Mouse (Mus musculus) liver (tissue): Measurements from ENCODE around the gene Csnk1g1.

Experiments used
- DNase-seq: peaks from one replicate; pipeline ENCODE4 v3.0.0-alpha.2; 2020; ENCODE audit warnings: mixed read lengths

The Csnk1g1 gene

DNA sequence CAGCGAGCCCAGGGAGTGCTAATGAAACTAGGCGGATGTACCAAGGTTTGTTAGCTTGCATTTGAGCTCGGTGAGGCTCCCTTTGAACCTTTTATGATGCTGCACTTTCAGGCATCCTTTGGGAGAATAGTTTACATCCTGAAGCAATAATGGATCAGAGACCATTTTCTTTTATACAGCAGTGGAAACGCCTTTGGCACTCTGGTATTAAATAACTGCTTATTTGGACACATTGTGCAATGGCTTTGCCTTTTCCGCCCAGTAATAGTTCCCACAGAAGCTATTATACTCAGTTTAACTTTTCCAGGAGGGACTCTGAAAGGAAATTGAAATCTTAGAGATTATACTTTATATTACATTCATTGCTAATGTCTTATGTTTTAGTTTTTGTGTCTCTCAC lies 90.2 kb downstream of the Csnk1g1 start:
- DNase-seq, result no peak

DNA sequence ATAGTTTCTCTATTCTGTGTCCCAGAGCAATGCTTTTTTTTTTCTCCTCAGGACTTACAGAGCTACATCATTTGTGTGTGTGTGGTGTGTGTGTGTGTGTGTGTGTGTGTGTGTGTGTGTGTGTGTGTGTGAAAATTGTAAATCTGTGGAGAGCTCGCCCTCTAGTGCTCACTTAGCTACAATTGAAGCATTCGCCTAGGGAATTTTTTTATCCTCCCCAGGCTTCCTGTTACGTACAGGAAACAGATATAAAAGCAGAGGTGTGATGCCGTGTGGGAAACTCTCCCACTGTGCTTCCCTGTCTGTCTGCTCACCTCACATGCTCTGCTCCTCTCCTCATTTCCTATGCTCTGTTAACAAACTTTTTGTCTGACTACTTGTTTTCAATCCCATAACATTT lies 95.7 kb downstream of the Csnk1g1 start:
- DNase-seq, result peak; percentile 5

DNA sequence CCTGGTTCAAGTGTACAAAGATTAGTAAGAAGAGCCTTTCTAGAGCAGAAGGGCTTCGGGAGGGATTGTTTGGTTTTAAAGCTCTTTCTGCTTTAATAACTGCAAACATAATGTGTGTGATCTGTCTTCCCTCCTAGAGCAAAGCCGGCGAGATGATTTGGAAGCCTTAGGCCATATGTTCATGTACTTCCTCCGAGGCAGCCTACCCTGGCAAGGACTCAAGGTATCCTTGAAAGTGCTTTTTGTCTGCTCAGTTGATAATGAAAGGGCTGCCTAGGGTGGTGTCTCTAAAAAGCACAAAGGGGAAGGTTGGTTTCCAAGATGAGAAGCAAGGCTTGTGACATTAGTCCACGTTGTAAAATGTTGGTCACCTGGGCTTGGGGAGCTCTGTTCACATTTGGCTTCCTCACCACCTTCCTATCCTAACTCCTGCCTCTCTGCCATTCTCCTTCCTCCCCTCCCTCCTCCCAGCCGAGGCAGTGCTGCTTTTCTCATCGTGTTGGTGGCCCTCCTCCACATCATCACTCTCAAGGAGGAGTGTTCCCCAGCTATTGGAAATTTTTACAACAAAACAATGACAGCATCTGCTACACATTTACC lies 99.0 kb downstream of the Csnk1g1 start:
- no peak for DNase-seq

DNA sequence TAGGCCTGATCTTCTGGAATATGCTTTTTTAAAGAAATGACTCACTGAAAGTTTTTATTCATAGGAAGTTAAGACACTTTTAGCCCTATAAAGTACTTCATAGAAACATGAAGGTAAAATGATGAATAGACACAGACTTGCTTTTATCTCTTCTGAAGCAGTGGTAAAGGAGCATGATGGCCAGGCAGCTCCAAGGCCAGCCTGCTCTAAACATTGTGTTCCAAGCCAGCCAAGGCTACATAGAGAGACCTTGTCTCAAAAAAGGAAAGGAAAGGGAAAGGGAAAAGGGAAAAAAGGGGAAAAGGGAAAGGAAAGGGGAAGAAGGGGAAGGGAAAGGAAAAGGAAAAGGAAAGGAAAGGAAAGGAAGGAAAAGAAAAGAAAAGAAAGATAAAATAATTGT lies 111.9 kb downstream of the Csnk1g1 start:
- no peak for DNase-seq

DNA sequence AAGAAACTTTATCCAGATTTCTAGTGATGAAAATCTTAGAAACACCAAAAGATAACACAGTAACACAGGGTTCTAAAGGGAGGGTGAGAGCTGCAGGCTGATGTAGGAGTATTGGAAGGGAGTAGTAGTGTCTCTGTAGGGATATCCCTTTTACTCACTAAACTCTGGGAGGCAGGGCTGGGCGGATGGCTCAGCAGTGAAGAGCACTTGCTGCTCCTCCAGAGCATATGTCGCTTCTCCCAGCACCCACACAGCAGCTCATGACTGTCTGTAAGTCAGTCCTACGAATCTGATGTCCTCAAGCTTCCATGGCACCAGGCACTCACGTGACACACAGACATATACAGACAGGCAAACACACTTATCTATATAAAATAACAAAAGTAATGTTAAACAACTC lies 129.4 kb downstream of the Csnk1g1 start:
- no peak for DNase-seq

DNA sequence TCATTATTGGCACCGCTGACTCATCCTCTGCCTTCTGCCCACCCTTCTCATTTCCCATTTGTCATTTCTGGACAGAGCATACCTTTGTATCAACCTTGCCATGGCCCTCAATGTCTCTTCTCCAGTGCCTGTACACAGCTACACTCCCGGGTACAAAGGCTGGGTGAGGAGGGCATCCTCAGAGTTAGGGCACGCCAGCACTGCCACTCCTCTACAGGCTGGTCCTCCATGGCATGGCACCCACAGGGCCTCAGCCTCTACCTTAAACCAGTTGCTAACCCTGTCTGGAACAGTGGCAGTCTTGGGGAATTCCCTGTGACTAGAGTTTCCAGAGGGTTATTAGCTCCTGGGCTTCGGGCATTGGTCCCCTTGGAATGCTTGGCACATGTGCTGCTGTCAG lies 129.9 kb downstream of the Csnk1g1 start:
- DNase-seq, result no peak

DNA sequence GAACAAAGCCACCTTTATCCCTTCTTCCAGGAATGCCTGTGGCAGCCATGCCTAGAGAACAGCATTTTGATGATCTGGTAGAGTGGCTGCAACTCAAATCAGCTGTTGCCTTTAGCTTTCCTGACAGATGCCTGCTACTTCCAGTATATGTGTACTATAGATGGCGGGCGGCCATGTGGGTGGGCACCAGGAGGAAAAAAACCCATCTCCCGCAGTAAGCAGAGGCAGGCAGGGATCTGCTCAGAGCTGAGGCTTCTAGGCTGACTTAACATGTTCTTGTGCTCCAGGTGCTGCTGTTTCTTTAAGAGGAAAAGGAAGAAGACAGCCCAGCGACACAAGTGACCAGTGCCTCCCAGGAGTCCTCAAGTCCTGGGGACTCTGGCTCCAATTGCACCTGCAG lies 130.6 kb downstream of the Csnk1g1 start:
- no peak for DNase-seq

DNA sequence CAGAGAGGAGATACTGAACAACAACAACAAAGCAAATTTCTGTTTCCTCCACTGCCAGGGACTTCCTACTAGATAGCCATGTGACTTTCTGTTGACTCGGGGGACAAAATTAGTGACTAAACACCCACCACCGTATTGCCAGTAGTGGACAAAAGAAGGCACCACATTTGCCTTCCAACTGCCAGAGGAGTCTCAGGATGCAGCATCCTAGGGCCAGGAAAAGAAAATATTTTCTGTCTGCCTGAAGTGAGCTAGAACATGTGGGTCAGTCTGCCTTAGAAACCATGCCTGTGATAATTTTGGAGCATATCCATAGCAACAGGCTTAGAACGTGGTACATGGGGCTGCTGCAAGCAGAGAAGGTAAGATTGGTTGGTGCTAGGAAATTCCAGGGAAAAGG lies 132.1 kb downstream of the Csnk1g1 start:
- no peak for DNase-seq

DNA sequence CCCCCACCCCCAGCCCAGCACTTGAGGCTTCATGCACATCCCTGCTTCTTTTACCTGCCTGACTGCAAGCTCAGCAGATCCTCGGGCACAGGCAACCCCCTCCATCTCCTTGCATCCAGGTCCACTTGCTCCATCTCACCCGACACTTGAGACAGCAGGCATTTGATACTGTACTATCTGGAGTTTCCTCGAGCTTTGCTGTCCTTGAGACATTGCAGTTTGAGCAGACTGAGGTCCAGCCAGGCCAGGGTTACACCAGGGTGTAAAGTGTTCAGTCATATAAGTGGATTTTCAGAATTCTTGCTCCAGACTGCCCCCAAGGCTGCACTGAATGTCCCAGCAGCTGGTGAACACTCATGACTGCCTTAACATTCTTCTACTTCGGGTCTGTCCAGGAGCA lies 133.6 kb downstream of the Csnk1g1 start:
- no peak for DNase-seq

DNA sequence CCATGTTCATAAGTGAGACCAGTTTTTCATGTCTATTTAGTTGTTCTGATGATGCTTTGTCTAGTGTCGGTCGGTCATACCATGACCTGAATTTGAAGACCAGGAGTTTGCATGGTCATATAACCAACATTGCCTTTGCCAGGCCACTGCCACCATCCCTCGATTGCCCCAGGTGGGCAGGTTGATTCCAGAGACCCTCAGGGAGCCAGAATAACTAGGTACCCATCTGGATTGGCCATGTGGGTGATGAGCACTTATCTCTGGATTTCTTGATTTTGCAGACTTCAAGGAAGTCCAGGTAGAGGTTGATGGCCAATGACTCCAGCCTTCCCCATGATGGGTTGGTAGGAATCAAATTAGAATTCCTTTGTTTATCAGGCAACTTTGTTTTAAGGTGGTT lies 134.5 kb downstream of the Csnk1g1 start:
- no peak for DNase-seq

DNA sequence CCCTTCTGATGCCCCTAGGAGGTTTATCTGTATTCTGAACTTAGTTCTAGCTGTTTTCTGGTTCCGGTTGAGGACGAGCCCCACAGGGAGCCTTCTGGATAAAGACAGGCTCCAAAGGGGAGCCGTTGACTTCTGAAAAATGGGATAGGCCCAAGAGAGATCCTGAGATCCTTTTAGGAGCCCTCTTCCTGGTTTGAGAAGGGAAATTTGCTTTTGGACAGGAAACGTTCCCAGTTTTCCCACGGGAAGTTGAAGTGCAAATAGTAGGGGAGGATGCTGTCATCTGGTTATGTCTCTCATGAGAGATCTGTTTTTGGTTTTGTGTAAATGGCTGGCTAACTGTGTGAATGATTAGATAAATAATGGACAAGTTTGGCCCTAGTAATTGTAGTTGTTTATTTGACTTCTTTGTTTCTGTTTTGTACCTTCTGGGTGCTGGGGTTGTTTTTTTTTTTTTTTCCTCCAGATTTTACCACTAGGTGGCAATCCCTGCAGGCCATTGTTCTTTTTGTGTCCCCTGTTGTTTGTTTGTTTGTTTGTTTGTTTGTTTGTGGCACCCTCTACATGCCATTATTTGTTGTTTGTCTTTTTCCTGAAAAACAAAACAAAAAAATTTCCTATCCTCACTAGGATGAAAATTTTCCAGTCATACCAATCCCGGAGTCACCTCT lies 141.3 kb downstream of the Csnk1g1 start:
- DNase-seq, result no peak

DNA sequence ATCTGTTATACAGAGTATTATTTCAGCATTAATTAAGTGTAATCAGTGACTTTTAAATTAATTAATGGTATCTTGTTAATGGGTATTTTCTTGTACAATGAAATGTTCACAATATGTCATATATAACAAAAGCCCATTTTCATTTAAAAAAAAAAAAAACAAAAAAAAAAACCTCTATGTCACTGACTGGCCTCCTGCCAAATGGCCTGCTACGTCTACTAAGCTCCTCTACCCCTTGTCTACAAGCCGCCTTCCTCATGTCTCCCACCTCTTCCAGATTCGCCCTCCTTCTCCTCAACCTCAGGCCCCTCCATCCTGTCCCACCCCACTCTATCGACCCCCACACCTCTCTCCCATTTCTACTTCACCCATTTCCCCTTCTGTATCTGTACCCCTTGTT lies 142.8 kb downstream of the Csnk1g1 start:
- DNase-seq, result no peak

DNA sequence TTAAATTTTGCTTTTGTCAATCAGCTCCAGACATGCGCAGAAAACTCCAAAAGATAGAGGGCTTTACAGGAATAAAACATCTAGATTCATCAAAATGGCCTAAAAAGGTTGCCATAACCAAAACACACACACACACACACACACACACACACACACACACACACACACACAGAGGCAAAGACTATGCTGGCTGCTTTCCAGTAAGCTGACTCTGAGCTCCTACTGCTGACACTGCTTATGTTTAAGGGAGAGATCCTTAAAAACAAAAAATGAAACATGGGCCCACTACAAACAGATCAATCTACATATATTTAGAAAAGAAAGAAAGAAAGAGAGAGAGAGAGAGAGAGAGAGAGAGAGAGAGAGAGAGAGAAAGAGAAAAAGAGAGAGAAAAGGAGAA lies 144.0 kb downstream of the Csnk1g1 start:
- DNase-seq, result no peak

DNA sequence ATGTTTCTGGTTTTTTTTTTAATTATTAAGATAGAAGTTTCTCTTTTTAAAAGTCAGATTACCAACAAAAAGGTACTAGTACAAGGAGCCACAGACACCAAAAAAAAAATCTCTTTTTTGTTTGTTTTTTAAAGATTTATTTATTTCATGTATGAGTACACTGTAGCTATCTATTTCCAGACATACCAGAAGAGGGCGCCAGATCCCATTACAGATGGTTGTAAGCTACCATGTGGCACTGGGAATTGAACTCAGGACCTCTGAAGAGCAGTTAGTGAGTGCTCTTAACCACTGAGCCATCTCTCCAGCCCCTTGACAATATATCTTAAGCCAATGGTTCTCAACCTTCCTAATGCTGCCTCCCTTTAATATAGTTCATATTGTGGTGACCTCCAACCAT lies 144.9 kb downstream of the Csnk1g1 start:
- no peak for DNase-seq

DNA sequence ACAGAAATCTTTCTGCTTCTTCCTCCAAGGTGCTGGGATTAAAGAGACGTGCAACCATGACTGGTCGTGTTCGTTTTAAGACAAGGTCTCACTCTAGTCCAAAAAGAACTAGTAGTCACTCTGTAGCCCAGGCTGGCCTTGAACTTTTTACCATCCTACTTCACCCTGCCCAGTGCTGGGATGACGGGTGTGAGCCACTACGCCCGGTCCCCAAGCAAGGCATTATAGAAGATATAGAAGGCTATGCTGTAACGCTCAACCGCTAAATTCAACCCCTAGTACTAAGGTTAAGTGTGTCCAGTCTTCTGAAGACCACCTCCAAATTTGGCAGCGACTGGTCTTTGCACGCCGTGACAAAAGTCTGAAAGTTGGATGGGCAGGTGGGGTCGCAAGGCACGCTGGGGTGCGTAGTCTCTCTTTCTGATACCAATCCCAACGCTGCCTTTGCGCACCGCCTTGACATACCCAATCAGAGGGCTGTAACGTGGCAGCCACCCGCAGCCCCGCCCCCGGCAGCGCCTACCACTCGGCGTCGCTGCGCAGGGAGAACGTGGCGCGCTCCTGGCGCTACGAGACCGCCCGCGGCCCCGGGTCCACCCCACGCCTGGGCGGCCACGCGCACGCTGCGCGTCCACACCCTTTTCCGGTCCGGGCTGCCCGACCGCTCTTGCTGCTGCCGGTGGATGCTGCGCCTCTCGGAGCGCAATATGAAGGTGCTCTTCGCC lies 151.0 kb downstream of the Csnk1g1 start, which contains the start of gene Ppib:
Gene Ppib, plus strand, starts transcription at position 640 of the 725 bp plus-strand sequence.
- DNase-seq, result peak; percentile 99

DNA sequence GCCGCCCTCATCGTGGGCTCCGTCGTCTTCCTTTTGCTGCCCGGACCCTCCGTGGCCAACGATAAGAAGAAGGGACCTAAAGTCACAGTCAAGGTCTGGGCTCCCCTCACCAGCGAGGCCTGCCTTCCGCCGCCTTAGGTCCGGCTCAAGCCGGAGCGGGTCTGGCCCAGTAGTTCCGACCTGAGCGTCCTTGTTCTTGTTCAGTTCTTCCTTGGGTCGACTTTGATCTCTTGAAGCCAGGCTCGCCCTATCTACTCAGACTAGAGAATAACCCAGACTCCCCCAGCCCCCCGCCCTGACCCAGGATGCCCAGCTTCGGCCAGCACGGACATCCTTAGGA lies 151.6 kb downstream of the Csnk1g1 start:
- DNase-seq, result no peak

DNA sequence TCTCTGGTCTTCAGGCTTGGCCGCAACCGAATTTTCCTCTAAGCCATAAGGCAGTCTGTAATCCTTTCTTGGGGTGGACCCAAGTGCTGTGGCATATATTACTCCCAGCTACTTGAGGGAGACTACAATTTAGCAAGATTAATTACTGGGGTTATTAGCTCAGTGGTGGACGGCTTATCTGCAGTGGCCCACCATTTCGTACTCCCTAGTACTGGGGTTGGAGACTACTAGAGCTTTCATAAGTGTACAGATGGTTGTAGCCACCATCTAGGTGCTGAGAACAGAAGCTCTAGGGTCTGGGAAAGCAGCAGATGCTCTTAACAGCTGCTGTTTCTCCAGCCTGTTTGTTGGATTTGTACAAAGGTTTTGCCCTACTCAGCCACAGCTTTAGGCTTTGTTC lies 152.3 kb downstream of the Csnk1g1 start:
- no peak for DNase-seq

DNA sequence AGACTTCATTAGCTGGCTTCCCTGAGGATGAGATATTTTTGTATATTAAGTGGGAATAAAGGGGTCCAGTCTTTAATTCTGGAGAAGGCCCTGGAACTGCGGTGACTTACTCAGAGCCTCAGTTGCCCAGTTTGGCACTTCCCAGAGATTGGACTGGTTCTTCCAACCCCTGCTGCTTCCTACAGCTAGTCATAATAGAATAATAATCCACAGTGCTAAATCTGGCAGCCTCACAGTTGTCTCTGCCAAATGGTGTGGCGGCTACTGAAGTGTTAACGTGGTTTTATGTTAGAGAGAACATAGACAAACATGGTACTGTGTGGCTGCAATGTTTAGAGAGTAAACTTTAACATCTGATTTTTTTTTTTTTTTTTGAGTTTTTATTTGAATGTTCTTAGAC lies 152.9 kb downstream of the Csnk1g1 start:
- no peak for DNase-seq

DNA sequence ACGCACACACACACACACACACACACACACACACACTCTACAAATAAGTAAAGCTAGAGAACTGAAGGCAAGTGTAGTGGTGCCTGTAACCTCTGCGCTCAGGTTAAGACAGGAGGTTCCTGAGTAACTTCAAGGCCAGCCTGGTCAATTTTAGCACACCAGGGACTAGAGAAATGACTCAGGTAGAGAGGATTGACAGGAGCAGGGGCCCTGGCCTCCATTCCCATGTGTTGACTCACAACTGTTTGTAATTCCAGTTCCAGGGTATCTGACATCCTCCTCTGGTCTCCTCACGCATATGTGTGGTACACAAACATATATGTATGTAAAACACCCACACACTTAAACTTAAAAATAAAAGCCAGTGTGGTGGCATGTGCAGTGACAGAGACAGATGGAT lies 154.7 kb downstream of the Csnk1g1 start:
- no peak for DNase-seq

DNA sequence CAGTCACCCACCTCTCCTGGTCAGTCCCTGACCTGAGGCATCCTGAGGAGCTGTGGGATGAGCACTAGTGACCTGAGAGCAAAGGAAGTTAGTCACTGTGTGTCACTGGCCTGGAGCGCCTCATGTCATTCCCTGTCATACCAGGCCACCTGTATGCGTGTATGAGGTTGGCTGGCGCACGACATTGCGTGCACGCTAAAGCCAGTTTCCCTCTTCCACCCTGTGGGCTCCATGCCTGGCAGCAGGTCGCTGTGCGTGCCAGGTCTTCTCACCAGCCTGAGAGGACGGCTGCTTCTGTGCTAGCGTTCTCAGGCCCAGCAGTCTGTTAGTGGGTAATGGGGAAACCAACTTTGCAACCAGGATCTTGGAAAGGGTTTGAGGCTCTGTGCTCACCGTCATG lies 155.6 kb downstream of the Csnk1g1 start:
- DNase-seq, result no peak

DNA sequence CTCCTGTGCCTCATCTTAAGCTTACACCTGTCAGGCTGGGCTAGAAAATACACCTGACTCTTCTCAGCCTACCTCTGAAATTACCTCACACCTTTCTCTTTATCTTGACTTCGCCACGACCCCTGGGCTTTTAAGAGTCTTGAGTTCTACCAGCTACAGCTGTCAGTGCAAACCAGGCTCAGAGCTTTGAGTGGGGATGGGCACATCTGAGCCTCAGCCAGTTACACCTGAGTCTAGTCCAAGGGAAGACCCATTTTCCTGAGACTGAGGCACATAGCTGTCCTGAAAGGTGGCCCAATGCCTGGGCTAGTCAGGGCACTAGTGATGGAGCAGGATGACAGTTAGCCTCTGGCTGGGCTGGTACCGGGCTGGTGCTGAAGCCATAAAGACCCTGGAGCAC lies 158.1 kb downstream of the Csnk1g1 start:
- DNase-seq, result no peak

DNA sequence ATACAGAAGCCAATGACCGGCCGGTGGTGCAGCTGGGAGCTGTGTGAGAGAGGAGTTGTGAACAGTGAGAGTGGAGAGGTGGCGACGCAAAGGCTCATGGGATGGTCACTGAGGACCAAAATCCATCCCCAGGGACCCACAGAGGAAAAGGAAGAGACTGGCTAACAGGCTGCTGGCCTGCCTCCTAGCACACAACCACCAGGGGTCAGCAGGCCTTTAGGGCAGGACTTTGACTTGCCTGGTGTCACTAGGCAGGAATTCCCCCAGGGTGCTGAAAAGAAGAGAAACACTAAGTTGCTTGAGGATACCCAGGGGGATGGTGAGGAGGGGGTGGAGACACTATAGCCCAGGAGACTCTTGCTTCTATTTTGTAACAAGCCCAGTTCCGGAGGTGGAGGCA lies 158.8 kb downstream of the Csnk1g1 start:
- DNase-seq, result peak; percentile 71

DNA sequence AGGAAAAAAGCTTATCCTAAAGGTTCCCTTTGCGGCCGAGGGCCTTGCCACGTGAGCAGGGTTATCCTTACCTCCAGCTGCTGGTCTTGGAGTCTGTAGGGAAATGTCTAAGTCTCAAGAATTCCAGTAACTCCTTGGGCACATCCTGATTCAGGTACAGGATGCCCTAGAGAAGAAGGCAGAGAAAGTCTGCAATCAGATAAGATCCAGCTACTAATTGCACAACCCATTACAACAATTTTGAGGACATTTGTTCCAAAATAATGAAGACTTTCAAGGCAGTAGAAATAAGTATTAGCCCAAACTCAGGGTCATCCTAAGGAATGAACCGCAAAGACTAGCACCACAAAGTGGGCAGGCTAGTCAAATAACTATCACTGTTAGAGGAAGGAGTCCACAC lies 159.3 kb downstream of the Csnk1g1 start:
- DNase-seq, result no peak

DNA sequence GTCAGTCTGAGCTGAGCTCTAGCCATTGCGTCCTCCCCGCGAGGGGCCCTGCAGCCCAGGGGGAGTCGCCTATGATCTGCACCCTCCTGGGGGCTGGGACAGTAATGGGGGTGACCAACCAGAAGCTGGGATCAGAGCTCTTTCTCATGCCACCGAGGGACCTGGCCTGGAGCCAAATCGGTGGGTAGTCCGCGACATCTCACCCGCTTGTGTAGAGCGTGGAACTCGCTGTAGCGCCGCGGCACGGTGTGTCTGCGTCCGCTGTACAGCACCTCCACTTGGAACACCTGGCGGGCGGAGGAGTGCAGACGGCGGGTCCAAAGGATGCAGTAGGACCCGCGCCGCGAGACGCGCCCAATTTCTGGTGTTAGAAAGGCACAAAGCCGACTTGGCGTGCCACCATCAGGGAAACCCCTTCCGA lies 160.3 kb downstream of the Csnk1g1 start:
- DNase-seq, result peak; percentile 69

DNA sequence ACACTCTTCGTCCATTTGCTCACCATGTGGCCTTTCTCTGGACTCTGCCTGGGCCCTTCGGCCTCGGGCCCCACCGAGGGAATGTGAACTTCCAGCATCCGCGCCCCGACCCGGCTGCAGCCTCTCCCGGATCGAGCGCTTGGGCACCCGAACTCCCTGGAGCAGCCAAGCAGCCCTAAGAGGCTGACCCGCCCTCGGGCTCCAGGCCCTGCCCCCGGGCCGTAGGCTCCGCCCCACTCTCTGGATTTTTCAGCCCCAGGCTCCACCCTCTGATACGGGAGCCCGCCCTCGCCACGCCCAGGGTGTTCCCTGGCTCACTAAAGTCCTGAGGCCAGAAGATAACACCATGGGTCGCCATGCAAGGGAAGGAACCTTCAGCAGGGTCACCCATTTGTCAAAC lies 160.9 kb downstream of the Csnk1g1 start, which contains the start of gene Snx22:
Gene Snx22, minus strand, starts transcription at position 137 of the 400 bp plus-strand sequence.
- DNase-seq, result peak; percentile 99
